Mouse (Mus musculus): ENCODE measurements around the gene Otulin. TPM values are rescaled to one million over a fixed set of nuclear protein-coding genes. Genes with fewer than 3 reads are reported as not detected.

The Otulin gene
- polyA plus RNA-seq, 1 experiment: 43.1 TPM

- Histone ChIP-seq H3K4me3 (ENCODE audit: control insufficient read depth, insufficient read depth, low read length) (no peak overlapping the region), H3K4me1 (replicated peaks; ENCODE audit: control insufficient read depth, insufficient read depth, low read length) (no peaks in the 10 kb centered on the region), H3K27ac (ENCODE audit: control insufficient read depth, insufficient read depth, low read length) (no peak overlapping the region), H3K27me3 (ENCODE audit: control insufficient read depth, insufficient read depth, low read length) (no peaks in the 10 kb centered on the region), H3K36me3 (ENCODE audit: control insufficient read depth, insufficient read depth, low read length) (no peaks in the 10 kb centered on the region)
- TF ChIP-seq POLR2A (IDR thresholded peaks at IDR 0.05; ENCODE audit: control insufficient read depth, extremely low read depth, insufficient read depth, low read length, poor library complexity) (no peak), CTCF (IDR thresholded peaks at IDR 0.05; ENCODE audit: borderline replicate concordance, control insufficient read depth, extremely low read depth, insufficient read depth, low read length, poor library complexity) (no peak)
- 96% methylated on average over 16 of the region's 16 CpGs for WGBS
- no peak for DNase-seq
Observed at GRCm38 (mm10) chr15:27558456-27559147, 71.9 kb downstream of the Otulin start.

- Histone ChIP-seq H3K4me1 (replicated peaks; ENCODE audit: control insufficient read depth, insufficient read depth, low read length) (no peaks in the 10 kb centered on the region), H3K36me3 (ENCODE audit: control insufficient read depth, insufficient read depth, low read length) (no peaks in the 10 kb centered on the region), H3K4me3 (ENCODE audit: control insufficient read depth, insufficient read depth, low read length) (no peak overlapping the region), H3K27ac (ENCODE audit: control insufficient read depth, insufficient read depth, low read length) (no peak overlapping the region), H3K27me3 (ENCODE audit: control insufficient read depth, insufficient read depth, low read length) (no peaks in the 10 kb centered on the region)
- DNase-seq: no peak
- 29% methylated on average over 5 of the region's 5 CpGs for WGBS
- TF ChIP-seq CTCF (IDR thresholded peaks at IDR 0.05; ENCODE audit: borderline replicate concordance, control insufficient read depth, extremely low read depth, insufficient read depth, low read length, poor library complexity): no peak
- no peak for TF ChIP-seq POLR2A (IDR thresholded peaks at IDR 0.05; ENCODE audit: control insufficient read depth, extremely low read depth, insufficient read depth, low read length, poor library complexity)
Observed at GRCm38 (mm10) chr15:27553554-27553953, 76.9 kb downstream of the Otulin start.

GRCm38 (mm10) chr15:27552129-27552700, 78.3 kb downstream of the Otulin start:
- WGBS: 97% methylated on average over 10 of the region's 10 CpGs
- Histone ChIP-seq H3K36me3 (ENCODE audit: control insufficient read depth, insufficient read depth, low read length) (no peaks in the 10 kb centered on the region), H3K27ac (ENCODE audit: control insufficient read depth, insufficient read depth, low read length) (no peak overlapping the region), H3K4me1 (replicated peaks; ENCODE audit: control insufficient read depth, insufficient read depth, low read length) (no peaks in the 10 kb centered on the region), H3K27me3 (ENCODE audit: control insufficient read depth, insufficient read depth, low read length) (no peaks in the 10 kb centered on the region), H3K4me3 (ENCODE audit: control insufficient read depth, insufficient read depth, low read length) (no peak overlapping the region)
- DNase-seq: no peak
- no peak for TF ChIP-seq POLR2A (IDR thresholded peaks at IDR 0.05; ENCODE audit: control insufficient read depth, extremely low read depth, insufficient read depth, low read length, poor library complexity)
- no peak for TF ChIP-seq CTCF (IDR thresholded peaks at IDR 0.05; ENCODE audit: borderline replicate concordance, control insufficient read depth, extremely low read depth, insufficient read depth, low read length, poor library complexity)

- H3K36me3 ChIP-seq (ENCODE audit: control insufficient read depth, insufficient read depth, low read length): no peaks in the 10 kb centered on the region
- DNase-seq: no peak
- no peak overlapping the region for H3K27ac ChIP-seq (ENCODE audit: control insufficient read depth, insufficient read depth, low read length)
- H3K4me1 ChIP-seq (replicated peaks; ENCODE audit: control insufficient read depth, insufficient read depth, low read length): no peaks in the 10 kb centered on the region
- no peaks in the 10 kb centered on the region for H3K27me3 ChIP-seq (ENCODE audit: control insufficient read depth, insufficient read depth, low read length)
- TF ChIP-seq POLR2A (IDR thresholded peaks at IDR 0.05; ENCODE audit: control insufficient read depth, extremely low read depth, insufficient read depth, low read length, poor library complexity) (no peak), CTCF (IDR thresholded peaks at IDR 0.05; ENCODE audit: borderline replicate concordance, control insufficient read depth, extremely low read depth, insufficient read depth, low read length, poor library complexity) (no peak)
- H3K4me3 ChIP-seq (ENCODE audit: control insufficient read depth, insufficient read depth, low read length): no peak overlapping the region
- 93% methylated on average over 19 of the region's 19 CpGs for WGBS
Observed at GRCm38 (mm10) chr15:27551117-27552114, 79.1 kb downstream of the Otulin start.

GRCm38 (mm10) chr15:27550358-27550992, 80.0 kb downstream of the Otulin start:
- TF ChIP-seq POLR2A (IDR thresholded peaks at IDR 0.05; ENCODE audit: control insufficient read depth, extremely low read depth, insufficient read depth, low read length, poor library complexity): no peak
- TF ChIP-seq CTCF (IDR thresholded peaks at IDR 0.05; ENCODE audit: borderline replicate concordance, control insufficient read depth, extremely low read depth, insufficient read depth, low read length, poor library complexity): no peak
- H3K36me3 ChIP-seq (ENCODE audit: control insufficient read depth, insufficient read depth, low read length): no peaks in the 10 kb centered on the region
- no peak overlapping the region for H3K27ac ChIP-seq (ENCODE audit: control insufficient read depth, insufficient read depth, low read length)
- H3K4me3 ChIP-seq (ENCODE audit: control insufficient read depth, insufficient read depth, low read length): no peak overlapping the region
- 95% methylated on average over 9 of the region's 9 CpGs for WGBS
- no peaks in the 10 kb centered on the region for H3K27me3 ChIP-seq (ENCODE audit: control insufficient read depth, insufficient read depth, low read length)
- no peak for DNase-seq
- H3K4me1 ChIP-seq (replicated peaks; ENCODE audit: control insufficient read depth, insufficient read depth, low read length): no peaks in the 10 kb centered on the region

- no peak for DNase-seq
- Histone ChIP-seq H3K4me1 (replicated peaks; ENCODE audit: control insufficient read depth, insufficient read depth, low read length) (no peaks in the 10 kb centered on the region), H3K36me3 (ENCODE audit: control insufficient read depth, insufficient read depth, low read length) (no peaks in the 10 kb centered on the region), H3K4me3 (ENCODE audit: control insufficient read depth, insufficient read depth, low read length) (no peak overlapping the region), H3K27ac (ENCODE audit: control insufficient read depth, insufficient read depth, low read length) (no peak overlapping the region), H3K27me3 (ENCODE audit: control insufficient read depth, insufficient read depth, low read length) (no peaks in the 10 kb centered on the region)
- 97% methylated on average over 7 of the region's 7 CpGs for WGBS
- TF ChIP-seq POLR2A (IDR thresholded peaks at IDR 0.05; ENCODE audit: control insufficient read depth, extremely low read depth, insufficient read depth, low read length, poor library complexity) (no peak), CTCF (IDR thresholded peaks at IDR 0.05; ENCODE audit: borderline replicate concordance, control insufficient read depth, extremely low read depth, insufficient read depth, low read length, poor library complexity) (no peak)
Observed at GRCm38 (mm10) chr15:27549878-27550277, 80.6 kb downstream of the Otulin start.
